Mouse (Mus musculus) intestine, embryonic 16.5 days (tissue): ENCODE measurements around the gene Tha1. TPM values are rescaled to one million over a fixed set of nuclear protein-coding genes. Genes with fewer than 3 reads are reported as not detected.

ENCODE experiments used
- ATAC-seq: fragments of 200-750 bp; cut with Nextera tagmentation; 2 replicates; pipeline ENCODE4 v1.8.0; 2017; ENCODE audit warnings: moderate TSS enrichment, moderate library complexity
- H3K27ac ChIP-seq: fragments of 300-500 bp; sonication (generic); 2 replicates; pipeline ENCODE4 v1.5.1; 2014; ENCODE audit warnings: mild to moderate bottlenecking, low read length
- H3K27me3 ChIP-seq: fragments of 300-500 bp; sonication (generic); replicated peaks from 2 replicates; pipeline ENCODE4 v1.6.1; 2014; ENCODE audit warnings: low read length, control low read depth, mixed read lengths; ENCODE audit not compliant: control insufficient read depth, insufficient read depth
- H3K36me3 ChIP-seq: fragments of 300-500 bp; sonication (generic); 2 replicates; pipeline ENCODE4 v1.6.1; 2014; ENCODE audit warnings: low read length, control low read depth; ENCODE audit not compliant: control insufficient read depth, insufficient read depth
- H3K4me1 ChIP-seq: fragments of 300-500 bp; sonication (generic); 2 replicates; pipeline ENCODE4 v1.6.1; 2014; ENCODE audit warnings: low read length, control low read depth, mixed read lengths; ENCODE audit not compliant: control insufficient read depth, insufficient read depth
- H3K4me2 ChIP-seq: fragments of 300-500 bp; sonication (generic); 2 replicates; pipeline ENCODE4 v1.6.1; 2014; ENCODE audit warnings: low read depth, low read length, control low read depth
- H3K4me3 ChIP-seq: fragments of 300-500 bp; sonication (generic); 2 replicates; pipeline ENCODE4 v1.5.1; 2014; ENCODE audit warnings: mild to moderate bottlenecking, low read length
- H3K9ac ChIP-seq: fragments of 300-500 bp; sonication (generic); 2 replicates; pipeline ENCODE4 v1.6.1; 2014; ENCODE audit warnings: low read depth, low read length
- H3K9me3 ChIP-seq: fragments of 300-500 bp; sonication (generic); 2 replicates; pipeline ENCODE4 v1.6.1; 2016; ENCODE audit warnings: low read length, control low read depth; ENCODE audit not compliant: control insufficient read depth
- WGBS: fragments of 180-500 bp; shearing (Covaris S2); extraction: QIAGEN DNeasy Blood & Tissue Kit; methylation state at CpG from one replicate; pipeline ENCODE4 v1.1.7; 2014; 5-methylcytosine and 5-hydroxymethylcytosine counted together
- polyA plus RNA-seq: library from polyadenylated mRNA; unstranded; fragments of >200 nt; fragmentation: Nextera tagmentation; extraction: Ambion mirVana; gene quantifications from 2 replicates; pipeline ENCODE4 v1.2.1, GENCODE M21; 2015

The Tha1 gene
- polyA plus RNA-seq, 1 experiment from 2014 or later = 12.2 TPM

- H3K9me3 ChIP-seq = no peaks in the 10 kb centered on the region
- H3K27me3 ChIP-seq = no peaks in the 10 kb centered on the region
- no peak overlapping the region for H3K9ac ChIP-seq
- ATAC-seq = no peak
- no peaks in the 10 kb centered on the region for H3K4me1 ChIP-seq
- H3K4me2 ChIP-seq = no peak overlapping the region
- no peaks in the 10 kb centered on the region for H3K36me3 ChIP-seq
- no peak overlapping the region for H3K4me3 ChIP-seq
- H3K27ac ChIP-seq = no peak overlapping the region
- 82% methylated on average over 2 of the region's 2 CpGs for WGBS
Measured at GRCm38 (mm10) chr11:117902282-117902681, 29.0 kb upstream of the Tha1 start.

GRCm38 (mm10) chr11:117896533-117896932 is 23.3 kb upstream of the Tha1 start:
- no peak overlapping the region for H3K9ac ChIP-seq
- 50% methylated on average over 2 of the region's 2 CpGs for WGBS

GRCm38 (mm10) chr11:117894676-117895075 is 21.4 kb upstream of the Tha1 start:
- Histone ChIP-seq H3K9ac (no peak overlapping the region), H3K4me1 (peaks cover 19% of the 10 kb centered on the region), H3K9me3 (no peaks in the 10 kb centered on the region), H3K27ac (no peak overlapping the region), H3K4me2 (no peak overlapping the region), H3K27me3 (no peaks in the 10 kb centered on the region), H3K4me3 (no peak overlapping the region), H3K36me3 (no peaks in the 10 kb centered on the region)
- WGBS = 55% methylated on average over 10 of the region's 10 CpGs
- ATAC-seq = no peak

More at GRCm38 (mm10) chr11:117896533-117896932, 23.3 kb upstream of the Tha1 start:
- ATAC-seq = no peak
- Histone ChIP-seq H3K27me3 (no peaks in the 10 kb centered on the region), H3K36me3 (no peaks in the 10 kb centered on the region), H3K9me3 (no peaks in the 10 kb centered on the region), H3K4me3 (no peak overlapping the region), H3K4me2 (no peak overlapping the region), H3K4me1 (no peaks in the 10 kb centered on the region), H3K27ac (no peak overlapping the region)

- no peak for ATAC-seq
- WGBS = 49% methylated on average over 6 of the region's 6 CpGs
- H3K36me3 ChIP-seq = no peaks in the 10 kb centered on the region
Measured at GRCm38 (mm10) chr11:117892199-117892598, 18.9 kb upstream of the Tha1 start.

GRCm38 (mm10) chr11:117891581-117892175 is 18.4 kb upstream of the Tha1 start:
- no peaks in the 10 kb centered on the region for H3K36me3 ChIP-seq
- no peak overlapping the region for H3K4me3 ChIP-seq
- WGBS = 80% methylated on average over 19 of the region's 19 CpGs
- H3K27me3 ChIP-seq = no peaks in the 10 kb centered on the region
- ATAC-seq = no peak
- no peaks in the 10 kb centered on the region for H3K9me3 ChIP-seq
- no peak overlapping the region for H3K9ac ChIP-seq
- no peak overlapping the region for H3K4me2 ChIP-seq
- no peak overlapping the region for H3K27ac ChIP-seq
- H3K4me1 ChIP-seq = peaks cover 34% of the 10 kb centered on the region

More at GRCm38 (mm10) chr11:117892199-117892598, 18.9 kb upstream of the Tha1 start:
- Histone ChIP-seq H3K4me3 (no peak overlapping the region), H3K27me3 (no peaks in the 10 kb centered on the region), H3K4me1 (peaks cover 34% of the 10 kb centered on the region), H3K4me2 (no peak overlapping the region), H3K27ac (no peak overlapping the region), H3K9me3 (no peaks in the 10 kb centered on the region), H3K9ac (no peak overlapping the region)

GRCm38 (mm10) chr11:117890519-117891282 is 17.4 kb upstream of the Tha1 start:
- H3K27me3 ChIP-seq = no peaks in the 10 kb centered on the region
- H3K4me2 ChIP-seq = peak overlapping the region; percentile 56; the same call in 1 of the 2 replicates
- peak overlapping the region; percentile 60 for H3K9ac ChIP-seq
- H3K4me1 ChIP-seq = peaks cover 34% of the 10 kb centered on the region
- no peaks in the 10 kb centered on the region for H3K9me3 ChIP-seq
- no peaks in the 10 kb centered on the region for H3K36me3 ChIP-seq
- 40% methylated on average over 13 of the region's 13 CpGs for WGBS
- ATAC-seq = peak; percentile 28; the same call in 1 of the 2 replicates
- no peak overlapping the region for H3K4me3 ChIP-seq
- peak overlapping the region; percentile 1; the same call in 1 of the 2 replicates for H3K27ac ChIP-seq

GRCm38 (mm10) chr11:117889887-117890340 is 16.6 kb upstream of the Tha1 start:
- no peak for ATAC-seq
- 14% methylated on average over 11 of the region's 11 CpGs for WGBS
- H3K9ac ChIP-seq = peak overlapping the region; percentile 60
- peak overlapping the region; percentile 52; the same call in 1 of the 2 replicates for H3K27ac ChIP-seq
- H3K9me3 ChIP-seq = no peaks in the 10 kb centered on the region
- H3K4me3 ChIP-seq = peak overlapping the region; percentile 32; the same call in 1 of the 2 replicates
- H3K27me3 ChIP-seq = no peaks in the 10 kb centered on the region
- no peaks in the 10 kb centered on the region for H3K36me3 ChIP-seq
- peak overlapping the region; percentile 56 for H3K4me2 ChIP-seq
- peaks cover 34% of the 10 kb centered on the region for H3K4me1 ChIP-seq

- peak overlapping the region; percentile 60 for H3K9ac ChIP-seq
Measured at GRCm38 (mm10) chr11:117888853-117889822, 15.9 kb upstream of the Tha1 start.

More at GRCm38 (mm10) chr11:117888853-117889822, 15.9 kb upstream of the Tha1 start:
- Histone ChIP-seq H3K27me3 (no peaks in the 10 kb centered on the region), H3K9me3 (no peaks in the 10 kb centered on the region), H3K4me1 (peaks cover 34% of the 10 kb centered on the region), H3K36me3 (no peaks in the 10 kb centered on the region), H3K27ac (peak overlapping the region; percentile 52), H3K4me3 (peak overlapping the region; percentile 32), H3K4me2 (peak overlapping the region; percentile 56)
- peak; percentile 35 for ATAC-seq
- 10% methylated on average over 33 of the region's 33 CpGs for WGBS
